Mouse (Mus musculus): ENCODE data around the gene Il1rapl1. TPM values are rescaled to one million over a fixed set of nuclear protein-coding genes. Genes with fewer than 3 reads are reported as not detected.

Il1rapl1 gene
- total and polyA plus RNA-seq, 3 experiments: 0.03 to 0.07 TPM; not detected in 1

DNA sequence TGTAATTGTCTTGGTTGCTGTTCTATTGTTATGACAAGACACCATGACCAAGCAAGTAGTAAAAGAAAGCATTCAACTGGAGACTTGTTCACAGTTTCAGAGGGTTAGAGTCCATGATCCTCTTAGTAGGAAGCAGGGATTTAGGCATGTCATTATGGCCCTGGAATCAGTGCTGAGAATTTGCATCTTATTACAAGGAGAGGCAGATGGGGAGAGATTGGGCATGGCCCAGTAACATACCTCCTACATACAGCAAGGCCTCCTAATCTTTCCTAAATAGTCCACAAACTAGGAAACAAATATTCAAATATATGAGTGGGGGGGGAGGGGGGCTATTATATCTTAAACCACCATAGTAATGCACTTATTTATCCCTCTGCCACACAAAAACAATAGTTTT lies 301.6 kb downstream of the Il1rapl1 start:
- H3K36me3 ChIP-seq (ENCODE audit: control insufficient read depth, insufficient read depth, low read length): no peaks in the 10 kb centered on the region
- no peaks in the 10 kb centered on the region for H3K79me2 ChIP-seq (replicated peaks; ENCODE audit: control insufficient read depth, insufficient read depth, low read length)
- H3K9ac ChIP-seq (ENCODE audit: low read depth, low read length): no peak overlapping the region
- intact Hi-C loops (cut with DNase I): no loop called here
- no peaks in the 10 kb centered on the region for H3K4me1 ChIP-seq (ENCODE audit: control insufficient read depth, insufficient read depth, low read length)
- H3K4me3 ChIP-seq: no peak overlapping the region
- no peak for DNase-seq
- no peaks in the 10 kb centered on the region for H3K27me3 ChIP-seq (ENCODE audit: control insufficient read depth, insufficient read depth, low read length)
- TF ChIP-seq EP300 (IDR thresholded peaks at IDR 0.05; ENCODE audit: insufficient read depth, low read depth, low read length) (no peak), POLR2A (IDR thresholded peaks at IDR 0.05; ENCODE audit: insufficient read depth, low read depth, low read length) (no peak), CTCF (IDR thresholded peaks at IDR 0.05) (no peak)
- H3K27ac ChIP-seq: no peak overlapping the region

DNA sequence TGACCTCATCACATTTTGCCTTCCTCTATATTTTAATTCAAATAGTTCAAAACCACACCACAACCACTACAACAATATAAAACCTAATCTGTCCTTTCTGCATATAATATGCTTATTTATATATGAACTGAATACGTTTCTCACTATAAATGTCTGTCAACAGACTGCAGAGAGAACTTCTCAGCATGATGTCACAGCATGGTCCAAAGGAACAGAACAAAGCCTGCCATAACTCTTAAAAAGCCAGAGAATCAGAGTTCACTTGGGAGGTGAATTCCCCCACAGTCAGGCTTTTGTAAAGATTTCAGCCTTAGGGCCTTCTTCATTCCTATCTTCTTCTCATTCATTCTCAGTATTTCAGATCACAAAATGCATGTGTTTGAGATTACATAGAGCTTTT lies 307.7 kb downstream of the Il1rapl1 start:
- intact Hi-C loops (cut with DNase I): no loop called here
- H3K4me1 ChIP-seq (ENCODE audit: control insufficient read depth, insufficient read depth, low read length): no peaks in the 10 kb centered on the region
- no peak overlapping the region for H3K4me3 ChIP-seq
- H3K9ac ChIP-seq (ENCODE audit: low read depth, low read length): no peak overlapping the region
- DNase-seq: no peak
- TF ChIP-seq EP300 (IDR thresholded peaks at IDR 0.05; ENCODE audit: insufficient read depth, low read depth, low read length) (no peak), CTCF (IDR thresholded peaks at IDR 0.05) (no peak), POLR2A (IDR thresholded peaks at IDR 0.05; ENCODE audit: insufficient read depth, low read depth, low read length) (no peak)
- no peaks in the 10 kb centered on the region for H3K36me3 ChIP-seq (ENCODE audit: control insufficient read depth, insufficient read depth, low read length)
- H3K79me2 ChIP-seq (replicated peaks; ENCODE audit: control insufficient read depth, insufficient read depth, low read length): no peaks in the 10 kb centered on the region
- H3K27ac ChIP-seq: no peak overlapping the region
- no peaks in the 10 kb centered on the region for H3K27me3 ChIP-seq (ENCODE audit: control insufficient read depth, insufficient read depth, low read length)
- 41% methylated on average over 1 of the region's 1 CpGs for whole genome bisulfite sequencing

DNA sequence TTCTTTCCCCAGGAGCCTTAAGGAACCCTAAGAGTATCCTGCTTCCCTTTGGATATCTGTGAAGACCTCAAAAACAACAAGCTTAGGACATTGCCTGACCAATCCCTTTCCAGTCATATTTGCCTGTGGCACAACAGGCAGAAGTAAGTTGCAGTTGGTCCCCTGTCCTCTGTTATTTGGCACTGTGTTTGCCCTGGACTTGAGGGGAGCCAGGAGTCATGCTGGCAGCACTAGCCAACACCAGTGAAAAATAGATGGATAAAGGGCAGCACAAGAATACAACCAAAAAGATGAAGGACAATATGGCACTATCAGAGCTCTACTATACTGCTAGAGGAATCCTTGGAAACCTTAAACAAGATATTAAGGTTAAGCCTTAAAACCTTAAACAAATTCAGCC lies 322.4 kb downstream of the Il1rapl1 start:
- Histone ChIP-seq H3K27me3 (ENCODE audit: control insufficient read depth, insufficient read depth, low read length) (no peaks in the 10 kb centered on the region), H3K4me3 (no peak overlapping the region), H3K9ac (ENCODE audit: low read depth, low read length) (no peak overlapping the region), H3K36me3 (ENCODE audit: control insufficient read depth, insufficient read depth, low read length) (no peaks in the 10 kb centered on the region), H3K27ac (no peak overlapping the region), H3K4me1 (ENCODE audit: control insufficient read depth, insufficient read depth, low read length) (no peaks in the 10 kb centered on the region), H3K79me2 (replicated peaks; ENCODE audit: control insufficient read depth, insufficient read depth, low read length) (no peaks in the 10 kb centered on the region)
- TF ChIP-seq POLR2A (IDR thresholded peaks at IDR 0.05; ENCODE audit: insufficient read depth, low read depth, low read length) (no peak), CTCF (IDR thresholded peaks at IDR 0.05) (no peak), EP300 (IDR thresholded peaks at IDR 0.05; ENCODE audit: insufficient read depth, low read depth, low read length) (no peak)
- intact Hi-C loops (cut with DNase I): no loop called here
- no peak for DNase-seq

DNA sequence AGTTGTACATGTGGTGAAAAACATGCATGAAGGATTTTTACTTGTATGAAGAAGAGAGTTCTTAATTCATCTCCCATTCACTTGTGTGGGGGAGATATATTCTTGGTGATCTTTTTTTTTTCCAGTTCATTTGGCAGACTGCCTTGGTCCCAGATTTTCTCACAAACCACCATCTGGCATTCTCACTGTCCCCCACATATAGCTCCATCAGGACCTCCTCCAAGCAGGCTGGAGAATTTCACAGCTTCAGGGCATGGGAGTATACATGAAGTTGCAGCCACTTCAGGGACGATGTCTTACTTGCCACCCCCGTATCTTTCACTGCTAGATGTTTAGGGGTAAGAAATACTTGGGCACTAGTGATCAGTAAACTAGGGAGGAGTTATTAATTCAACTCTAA lies 404.9 kb downstream of the Il1rapl1 start:
- H3K4me3 ChIP-seq: no peak overlapping the region
- H3K27me3 ChIP-seq (ENCODE audit: control insufficient read depth, insufficient read depth, low read length): no peaks in the 10 kb centered on the region
- H3K79me2 ChIP-seq (replicated peaks; ENCODE audit: control insufficient read depth, insufficient read depth, low read length): no peaks in the 10 kb centered on the region
- H3K9ac ChIP-seq (ENCODE audit: low read depth, low read length): no peak overlapping the region
- DNase-seq: no peak
- intact Hi-C loops (cut with DNase I): no loop called here
- H3K27ac ChIP-seq: no peak overlapping the region
- no peaks in the 10 kb centered on the region for H3K36me3 ChIP-seq (ENCODE audit: control insufficient read depth, insufficient read depth, low read length)
- TF ChIP-seq EP300 (IDR thresholded peaks at IDR 0.05; ENCODE audit: insufficient read depth, low read depth, low read length): no peak
- no peak for TF ChIP-seq POLR2A (IDR thresholded peaks at IDR 0.05; ENCODE audit: insufficient read depth, low read depth, low read length)
- TF ChIP-seq CTCF (IDR thresholded peaks at IDR 0.05): no peak
- no peaks in the 10 kb centered on the region for H3K4me1 ChIP-seq (ENCODE audit: control insufficient read depth, insufficient read depth, low read length)
- 69% methylated on average over 2 of the region's 2 CpGs for WGBS

DNA sequence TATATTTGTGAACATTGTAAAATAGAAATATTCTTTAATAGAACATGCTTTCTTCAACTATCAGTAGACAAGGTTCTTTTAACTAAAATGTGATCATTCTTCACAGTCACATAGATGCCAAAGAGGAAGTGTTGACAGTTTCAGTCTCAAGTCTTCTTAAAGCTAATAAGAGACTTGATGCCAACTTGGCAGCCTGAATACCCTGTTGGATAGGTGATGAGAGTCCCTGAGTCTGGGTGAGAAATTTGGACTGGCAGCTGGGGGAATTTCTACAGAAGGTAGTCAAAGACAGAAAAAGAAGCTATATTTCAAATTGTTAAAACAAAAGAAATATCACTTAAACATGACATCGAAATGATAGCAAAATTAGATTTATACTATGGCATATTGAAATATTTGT lies 451.6 kb downstream of the Il1rapl1 start:
- Histone ChIP-seq H3K27ac (no peak overlapping the region), H3K79me2 (replicated peaks; ENCODE audit: control insufficient read depth, insufficient read depth, low read length) (no peaks in the 10 kb centered on the region), H3K36me3 (ENCODE audit: control insufficient read depth, insufficient read depth, low read length) (no peaks in the 10 kb centered on the region), H3K4me1 (ENCODE audit: control insufficient read depth, insufficient read depth, low read length) (no peaks in the 10 kb centered on the region), H3K27me3 (ENCODE audit: control insufficient read depth, insufficient read depth, low read length) (no peaks in the 10 kb centered on the region), H3K9ac (ENCODE audit: low read depth, low read length) (no peak overlapping the region), H3K4me3 (no peak overlapping the region)
- 64% methylated on average over 1 of the region's 1 CpGs for WGBS
- no peak for TF ChIP-seq CTCF (IDR thresholded peaks at IDR 0.05)
- TF ChIP-seq EP300 (IDR thresholded peaks at IDR 0.05; ENCODE audit: insufficient read depth, low read depth, low read length): no peak
- no peak for TF ChIP-seq POLR2A (IDR thresholded peaks at IDR 0.05; ENCODE audit: insufficient read depth, low read depth, low read length)
- intact Hi-C loops (cut with DNase I): no loop called here
- no peak for DNase-seq

DNA sequence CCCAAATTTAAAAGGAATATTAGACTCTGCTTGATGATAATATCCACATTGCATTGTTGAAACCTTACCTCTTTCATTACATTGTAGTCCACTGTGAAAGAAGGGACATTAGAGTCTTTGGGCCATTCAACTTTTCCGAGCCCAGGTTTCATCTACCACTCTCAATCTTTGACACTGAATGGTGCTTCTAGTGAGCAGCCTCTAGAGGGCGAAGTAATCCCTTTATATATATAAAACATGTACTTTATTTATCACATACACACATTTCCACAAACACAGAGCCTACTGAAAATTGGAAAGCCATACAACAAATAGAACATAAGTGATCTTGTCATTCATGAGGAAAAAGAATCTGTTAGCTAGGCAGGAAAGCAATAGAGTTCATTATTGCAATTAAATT lies 459.8 kb downstream of the Il1rapl1 start:
- no peaks in the 10 kb centered on the region for H3K79me2 ChIP-seq (replicated peaks; ENCODE audit: control insufficient read depth, insufficient read depth, low read length)
- H3K27ac ChIP-seq: no peak overlapping the region
- DNase-seq: no peak
- intact Hi-C loops (cut with DNase I): no loop called here
- TF ChIP-seq POLR2A (IDR thresholded peaks at IDR 0.05; ENCODE audit: insufficient read depth, low read depth, low read length) (no peak), CTCF (IDR thresholded peaks at IDR 0.05) (peak; percentile 37), EP300 (IDR thresholded peaks at IDR 0.05; ENCODE audit: insufficient read depth, low read depth, low read length) (no peak)
- H3K36me3 ChIP-seq (ENCODE audit: control insufficient read depth, insufficient read depth, low read length): no peaks in the 10 kb centered on the region
- WGBS: 26% methylated on average over 2 of the region's 2 CpGs
- H3K4me3 ChIP-seq: no peak overlapping the region
- no peak overlapping the region for H3K9ac ChIP-seq (ENCODE audit: low read depth, low read length)
- no peaks in the 10 kb centered on the region for H3K27me3 ChIP-seq (ENCODE audit: control insufficient read depth, insufficient read depth, low read length)
- no peaks in the 10 kb centered on the region for H3K4me1 ChIP-seq (ENCODE audit: control insufficient read depth, insufficient read depth, low read length)
